16 mouse cellular contexts compared by ENCODE assay signal in genomic region chrX:110096976-110097375, GRCm38 (mm10).
DNase-seq lines count a peak whose midpoint lies in the region; TF ChIP-seq lines count a peak whose summit lies in the region.
"Had no signal": no experiment of that assay in that cellular context is flagged by ENCODE, and none has a peak within 500 bp of the region (broad histone marks: within the 10 kb centered on the region; RNA-seq: fewer than 3 reads in every experiment).

No protein-coding gene starts in this region.

- no peak; the same call in 1 of the 2 replicates for TF ChIP-seq RAD21 in MEL (IDR thresholded peaks at IDR 0.05; ENCODE audit: low read depth, low read length)

- H3K9ac ChIP-seq in MEL (ENCODE audit: control insufficient read depth, low read depth, low read length, poor library complexity, severe bottlenecking): no peak overlapping the region

- H3K4me1 ChIP-seq in MEL (ENCODE audit: control insufficient read depth in 1 of 2, insufficient read depth in 2 of 2, low read length in 2 of 2): peaks cover 3 to 10% of the 10 kb centered on the region in 2 experiments

- no peak for TF ChIP-seq CTCF in MEL (IDR thresholded peaks at IDR 0.05 in 2 of 3, conservative IDR thresholded peaks at IDR 0.05 in 1 of 3; ENCODE audit: control insufficient read depth in 1 of 3, insufficient read depth in 1 of 3, low read depth in 2 of 3, low read length in 3 of 3, poor library complexity in 1 of 3, severe bottlenecking in 1 of 3)

- H3K79me2 ChIP-seq in MEL (ENCODE audit: control insufficient read depth, insufficient read depth, low read length, poor library complexity): no peaks in the 10 kb centered on the region

- TF ChIP-seq EP300 in MEL (IDR thresholded peaks at IDR 0.05; ENCODE audit: low read depth in 1 of 2, low read length in 2 of 2): peak; percentile 64 to 73; a peak in 3 of 4 replicates

- no peaks in the 10 kb centered on the region for H3K27me3 ChIP-seq in MEL (ENCODE audit: control insufficient read depth in 1 of 2, insufficient read depth in 2 of 2, low read length in 2 of 2)
- H3K27me3 ChIP-seq: CH12.LX had no signal

- peak; percentile 74 for DNase-seq in MEL (ENCODE audit: low read depth, low spot score)
- no peak for DNase-seq in ovary, postnatal 36 days (ENCODE audit: low spot score)
- DNase-seq: adrenal gland, adult 2 months; adrenal gland, adult 8-10 months; adrenal gland, postnatal 10 days; adrenal gland, postnatal 14 days; adrenal gland, postnatal 25 days; adrenal gland, postnatal 36 days; B cell, adult 2 months; cerebellum, adult 11 months; cerebellum, adult 11-12 months; cerebellum, adult 18-20 months; cerebellum, adult 2 months; cerebellum, adult 8-10 months had no signal

- no peak overlapping the region for H3K4me3 ChIP-seq in MEL (ENCODE audit: control insufficient read depth in 1 of 2, insufficient read depth in 1 of 2, low read depth in 2 of 2, low read length in 2 of 2)

- H3K9me3 ChIP-seq in MEL (replicated peaks; ENCODE audit: insufficient read depth, low read length): no peaks in the 10 kb centered on the region
- H3K9me3 ChIP-seq: G1E had no signal

- no peak overlapping the region for H3K27ac ChIP-seq in MEL (ENCODE audit: control insufficient read depth, low read depth, low read length)

- peaks cover 0 to 3% of the 10 kb centered on the region in 2 experiments; a peak in 2 of 4 replicates for H3K36me3 ChIP-seq in MEL (ENCODE audit: control insufficient read depth in 1 of 2, insufficient read depth in 2 of 2, low read length in 2 of 2)
- H3K36me3 ChIP-seq: G1E had no signal

- no peak for TF ChIP-seq POLR2A in MEL (IDR thresholded peaks at IDR 0.05; ENCODE audit: control insufficient read depth in 1 of 2, insufficient read depth in 1 of 2, low read depth in 1 of 2, low read length in 2 of 2, poor library complexity in 1 of 2)

TF ChIP-seq in MEL, 35 proteins besides CTCF, POLR2A, EP300 and RAD21:
- TF ChIP-seq TBP (IDR thresholded peaks at IDR 0.05; ENCODE audit: low read depth, low read length) (no peak), MYC (IDR thresholded peaks at IDR 0.05; ENCODE audit: low read depth, low read length) (no peak), SIN3A (IDR thresholded peaks at IDR 0.05; ENCODE audit: low read length) (no peak), SMC3 (IDR thresholded peaks at IDR 0.05; ENCODE audit: low read depth, low read length) (no peak), HCFC1 (IDR thresholded peaks at IDR 0.05; ENCODE audit: low read depth, low read length) (no peak), CHD2 (IDR thresholded peaks at IDR 0.05; ENCODE audit: low read length) (no peak), MEF2A (IDR thresholded peaks at IDR 0.05; ENCODE audit: extremely low read depth, insufficient replicate concordance, low read depth, low read length, poor library complexity, severe bottlenecking) (peak; percentile 94; the same call in 1 of the 2 replicates), ZMIZ1 (IDR thresholded peaks at IDR 0.05; ENCODE audit: low read depth, low read length) (no peak), TCF12 (IDR thresholded peaks at IDR 0.05; ENCODE audit: low read depth, low read length) (peak; percentile 44; the same call in 1 of the 2 replicates), RCOR1 (IDR thresholded peaks at IDR 0.05; ENCODE audit: low read depth, low read length) (no peak), ZKSCAN1 (IDR thresholded peaks at IDR 0.05; ENCODE audit: low read depth, low read length) (no peak), E2F4 (IDR thresholded peaks at IDR 0.05; ENCODE audit: borderline replicate concordance, low read depth, low read length) (no peak), ETS1 (IDR thresholded peaks at IDR 0.05; ENCODE audit: low read depth, low read length) (peak; percentile 59; the same call in 1 of the 2 replicates), NRF1 (IDR thresholded peaks at IDR 0.05; ENCODE audit: insufficient read depth, low read depth, low read length, poor library complexity, severe bottlenecking) (no peak), MYB (IDR thresholded peaks at IDR 0.05; ENCODE audit: low read depth, low read length) (0 out of 2 replicates have a peak, but pooled peaks have one; percentile 33), GATA1 (IDR thresholded peaks at IDR 0.05; ENCODE audit: low read depth, low read length) (peak; percentile 56), NELFE (IDR thresholded peaks at IDR 0.05; ENCODE audit: low read depth, low read length) (no peak), MXI1 (IDR thresholded peaks at IDR 0.05; ENCODE audit: low read depth, low read length) (no peak), USF1 (IDR thresholded peaks at IDR 0.05; ENCODE audit: low read depth, low read length) (no peak), POLR2AphosphoS5 (IDR thresholded peaks at IDR 0.05; ENCODE audit: borderline replicate concordance, low read depth, low read length) (no peak), MAZ (IDR thresholded peaks at IDR 0.05; ENCODE audit: low read depth, low read length) (no peak), POLR2AphosphoS2 (IDR thresholded peaks at IDR 0.05; ENCODE audit: low read length) (no peak), CHD1 (IDR thresholded peaks at IDR 0.05; ENCODE audit: low read depth, low read length) (no peak)
